Mouse (Mus musculus) heart, postnatal 14 days (tissue): ENCODE data around the gene Igsf21. TPM values are rescaled to one million over a fixed set of nuclear protein-coding genes. Genes with fewer than 3 reads are reported as not detected.

Source experiments
- DNase-seq, 2 experiments: peaks; one replicate each; pipeline ENCODE4 v3.0.0; 2021 to 2022
- intact Hi-C: fragments of 180-260 bp; cut with DNase I; formaldehyde crosslinking; loops from one replicate; pipeline ENCODE4 v1.15.1; 2025
- total RNA-seq, 2 experiments: library from RNA; stranded (reverse); gene quantifications; 2 replicates each; pipeline ENCODE4 v1.2.3; 2021

Gene Igsf21
- total RNA-seq, 2 experiments from 2014 or later: 0.31 TPM; not detected in 1

DNA sequence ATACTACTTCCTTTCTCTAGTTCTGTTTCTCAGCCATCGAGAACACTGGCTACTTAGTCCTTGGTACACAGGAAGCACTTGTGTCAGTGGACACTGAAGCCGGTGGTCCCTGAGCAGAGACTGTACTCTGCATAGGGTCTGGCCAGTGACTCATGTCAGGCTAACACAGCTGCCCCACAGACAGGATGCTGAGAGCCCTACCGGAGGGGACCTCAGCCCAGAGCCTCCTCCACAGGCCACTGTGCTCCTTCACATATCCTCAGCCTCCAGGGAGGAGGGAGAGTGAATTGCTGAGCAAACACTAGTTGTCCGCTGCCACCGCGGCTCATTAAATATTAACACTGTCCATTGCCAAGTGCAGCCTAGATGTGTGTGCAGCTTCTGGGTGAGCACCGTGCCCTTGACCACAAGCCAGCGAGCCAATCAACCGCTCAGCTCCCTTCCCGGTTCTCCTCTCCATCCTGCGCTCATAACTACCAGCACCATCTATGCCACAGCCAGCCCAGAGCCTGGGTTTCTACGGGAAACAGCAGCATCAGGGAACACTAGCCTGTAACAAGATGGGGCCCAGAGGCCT is 42.8 kb downstream of the Igsf21 start:
- intact Hi-C loops: no loop called here

DNA sequence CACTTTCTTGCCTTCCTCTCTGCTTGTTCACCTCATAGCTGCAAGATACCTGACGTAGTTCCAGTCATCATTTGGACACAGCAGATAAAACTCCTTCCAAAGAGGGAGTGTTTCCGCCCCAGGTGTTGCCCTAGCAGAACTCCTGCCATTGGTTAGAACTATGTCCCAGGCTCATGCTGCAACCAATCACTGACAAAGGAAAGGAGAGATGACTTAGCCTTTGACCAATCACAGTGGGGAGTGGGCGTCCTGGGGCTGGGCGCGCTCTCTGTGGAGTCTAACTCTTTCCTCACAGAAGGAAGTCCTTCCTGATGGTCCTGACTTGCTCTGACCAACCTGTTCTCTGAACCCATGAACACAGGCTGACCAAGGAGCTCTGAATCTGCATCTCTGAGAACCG is 44.4 kb downstream of the Igsf21 start:
- intact Hi-C loops: no loop called here
- no peak for DNase-seq

More for the DNA sequence above, 42.8 kb downstream of the Igsf21 start:
- no peak for DNase-seq

DNA sequence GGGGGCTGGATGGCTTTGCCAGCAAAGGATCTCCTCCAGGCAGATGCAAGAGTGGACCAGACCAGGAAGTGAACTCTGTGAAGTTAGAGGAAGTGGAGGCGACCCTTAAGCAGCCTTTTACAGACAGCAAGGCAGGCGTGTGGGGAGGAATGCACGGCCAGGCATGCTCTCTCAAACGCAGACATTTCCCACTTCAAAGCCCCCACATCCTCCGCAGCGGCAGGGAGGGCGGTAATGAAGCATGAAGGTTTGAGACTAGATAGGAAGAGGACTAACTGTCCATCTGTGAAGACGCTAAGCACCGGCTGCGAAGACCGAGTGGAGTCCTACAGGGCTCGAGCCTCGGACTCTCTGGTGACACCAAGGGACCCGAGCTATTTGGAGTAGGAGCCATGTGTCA is 46.3 kb downstream of the Igsf21 start:
- no peak for DNase-seq
- intact Hi-C loops: no loop called here

DNA sequence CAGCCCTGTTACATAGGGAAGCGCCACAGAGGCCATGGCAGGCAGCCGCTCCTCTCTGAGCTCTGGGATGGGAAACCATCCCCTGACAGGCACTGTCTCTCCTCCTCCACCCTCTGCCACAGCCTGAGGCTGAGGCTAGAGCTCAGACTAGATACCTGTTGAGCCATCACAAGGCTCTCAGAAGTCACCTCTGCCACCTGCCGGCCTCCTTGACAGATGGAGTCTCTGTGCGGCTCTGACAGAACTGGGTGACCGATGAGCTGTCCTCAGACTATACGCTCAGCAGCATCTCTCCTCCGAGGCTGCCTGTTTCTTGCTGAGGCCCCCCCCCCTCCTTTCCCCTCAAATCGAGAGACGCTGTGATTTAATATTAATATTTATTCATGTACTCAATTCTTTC is 49.9 kb downstream of the Igsf21 start:
- DNase-seq: no peak
- intact Hi-C loops: no loop called here

DNA sequence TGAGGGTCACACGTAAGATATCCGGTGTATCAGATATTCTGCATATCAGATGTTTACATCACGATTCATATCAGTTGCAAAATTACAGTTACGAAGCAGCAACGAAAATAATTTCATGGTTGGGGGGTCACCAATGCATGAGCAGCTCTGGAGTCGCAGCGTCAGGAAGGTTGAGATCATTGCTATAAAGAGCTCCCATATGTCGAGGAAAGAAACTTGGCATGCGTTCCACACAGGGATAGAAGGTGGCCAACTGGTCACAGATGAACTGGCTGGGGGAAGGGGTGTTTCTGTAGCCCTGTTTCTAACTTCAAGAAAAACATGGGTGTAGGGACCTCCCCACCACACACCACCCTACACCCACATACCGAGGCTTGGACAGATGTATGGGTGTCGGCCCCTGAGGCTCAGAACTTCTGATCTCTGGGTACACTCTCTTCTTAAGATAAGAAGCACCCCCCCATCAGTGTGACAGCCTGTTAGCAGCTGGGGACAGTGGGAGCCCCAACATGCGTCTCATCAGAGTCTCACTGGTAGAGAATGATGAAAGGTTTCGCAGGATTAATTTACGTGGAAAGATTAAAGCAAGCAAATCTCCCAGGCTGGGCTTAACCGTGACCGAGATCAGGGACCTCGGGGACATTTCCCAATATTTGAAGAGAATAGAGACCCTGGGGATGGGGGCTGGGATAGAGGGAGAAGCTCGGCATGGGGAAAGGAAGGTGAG is 54.1 kb downstream of the Igsf21 start:
- no peak for DNase-seq
- intact Hi-C loops: no loop called here

DNA sequence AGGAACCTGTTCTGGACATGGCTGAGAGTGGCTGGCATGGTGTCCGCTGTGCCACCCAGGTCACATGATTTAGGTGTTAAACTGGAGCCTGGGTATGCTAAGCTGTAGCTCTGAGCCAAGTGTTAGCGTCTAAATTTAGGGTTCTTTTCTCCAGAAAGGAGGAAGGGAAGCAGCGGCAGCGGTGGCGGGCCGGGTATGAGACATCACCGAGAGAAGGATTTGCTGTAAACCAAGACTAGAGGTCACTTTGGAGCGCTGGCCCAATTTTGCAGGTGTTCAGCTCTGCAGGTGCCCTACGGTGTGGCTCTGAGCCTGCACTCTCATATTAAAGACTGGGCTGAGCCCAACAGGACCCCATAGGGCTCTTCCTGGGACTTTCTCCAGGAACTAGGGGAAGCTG is 57.0 kb downstream of the Igsf21 start:
- no peak for DNase-seq
- intact Hi-C loops: no loop called here

DNA sequence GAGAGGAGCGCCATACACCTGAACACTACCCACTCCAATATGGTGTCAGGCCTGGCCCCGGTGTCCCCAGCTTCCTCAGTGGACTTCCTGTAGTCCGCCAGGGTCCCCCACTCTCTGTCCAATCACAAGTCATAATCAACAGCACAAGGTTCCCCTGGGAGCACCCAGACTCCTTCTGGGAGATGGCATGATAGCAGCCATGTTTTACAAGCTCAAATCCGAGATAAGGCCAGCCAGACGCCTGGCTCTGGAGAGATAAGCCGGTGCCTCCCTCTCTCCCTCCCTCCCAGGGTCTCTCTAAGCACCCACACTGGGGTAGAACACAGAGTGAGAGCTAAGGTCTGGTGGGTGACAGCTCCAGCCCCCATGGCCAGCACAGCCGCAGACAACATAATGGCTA is 58.0 kb downstream of the Igsf21 start:
- intact Hi-C loops: no loop called here
- DNase-seq: no peak

DNA sequence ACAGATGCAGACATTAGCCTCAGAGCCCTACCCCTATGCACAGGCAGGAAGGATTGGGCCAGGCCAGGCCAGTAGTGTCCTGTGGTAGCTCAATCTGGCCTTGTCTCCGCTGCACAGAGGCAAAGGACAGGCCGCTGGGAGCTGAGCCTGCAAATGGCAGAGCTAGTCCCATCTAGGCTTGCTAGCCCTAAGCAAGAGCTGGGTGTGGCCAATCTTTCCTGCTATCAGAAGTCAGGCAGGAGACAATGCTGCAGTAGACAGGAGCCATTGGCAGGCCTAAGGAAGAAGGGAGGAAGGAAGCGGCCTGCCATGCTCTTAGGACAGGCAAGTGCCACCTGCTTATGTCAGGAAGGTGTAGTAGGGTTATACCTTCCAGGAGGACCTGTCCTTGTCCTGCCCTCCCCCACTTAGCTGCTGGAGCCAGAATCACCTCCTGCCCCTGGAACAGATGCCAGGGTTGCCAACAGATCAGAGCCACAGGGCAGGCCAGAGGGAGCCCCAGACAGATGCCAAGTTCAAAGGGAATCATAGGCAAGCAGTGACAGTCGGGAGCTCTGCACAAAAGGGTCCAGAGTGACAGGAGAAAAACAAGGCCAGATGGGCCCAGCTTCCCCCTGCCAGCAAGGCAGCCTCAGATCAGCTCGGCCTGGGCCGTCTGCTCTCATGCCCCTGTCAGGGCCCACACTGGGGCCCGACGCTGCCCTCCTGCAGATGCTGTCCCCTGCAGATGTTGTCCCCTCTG is 59.0 kb downstream of the Igsf21 start:
- intact Hi-C loops: no loop called here

DNA sequence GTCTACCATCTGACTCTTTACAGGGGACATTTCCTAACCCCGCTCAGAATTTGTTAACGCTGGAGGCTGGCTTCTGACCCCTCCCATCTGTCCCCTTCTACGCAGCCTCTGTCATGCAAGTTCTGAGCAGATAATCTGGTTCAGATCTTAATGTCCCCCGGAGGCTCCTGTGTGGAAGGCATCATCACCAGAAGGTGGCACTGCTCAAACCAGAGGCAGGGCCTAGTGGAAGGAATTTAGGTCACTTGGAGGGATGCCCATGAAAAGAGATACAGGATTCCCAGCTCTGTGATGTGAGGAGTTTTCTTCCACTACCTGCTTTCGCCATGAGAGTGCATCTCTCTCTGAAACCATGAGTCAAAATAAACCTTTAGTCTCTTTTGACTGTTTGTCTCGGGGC is 67.0 kb downstream of the Igsf21 start:
- intact Hi-C loops: no loop called here
- DNase-seq: no peak

More for the DNA sequence above, 59.0 kb downstream of the Igsf21 start:
- no peak for DNase-seq

DNA sequence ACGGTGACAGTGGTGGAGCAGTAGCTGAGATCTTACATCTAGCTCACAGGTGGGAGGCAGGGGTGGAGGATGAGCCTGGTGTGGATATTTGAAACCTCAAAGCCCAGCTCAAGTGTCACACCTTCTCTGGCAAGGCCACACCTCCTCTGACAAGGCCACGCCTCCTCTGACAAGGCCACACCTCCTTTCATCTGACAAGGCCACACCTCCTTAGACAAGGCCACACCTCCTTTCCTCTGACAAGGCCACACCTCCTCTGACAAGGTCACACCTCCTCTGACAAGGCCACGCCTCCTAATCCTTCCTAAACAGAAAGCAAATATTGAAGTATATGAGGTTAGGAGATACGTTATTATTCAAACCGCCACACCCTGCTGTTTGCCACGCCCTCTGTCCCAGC is 69.5 kb downstream of the Igsf21 start:
- no peak for DNase-seq

DNA sequence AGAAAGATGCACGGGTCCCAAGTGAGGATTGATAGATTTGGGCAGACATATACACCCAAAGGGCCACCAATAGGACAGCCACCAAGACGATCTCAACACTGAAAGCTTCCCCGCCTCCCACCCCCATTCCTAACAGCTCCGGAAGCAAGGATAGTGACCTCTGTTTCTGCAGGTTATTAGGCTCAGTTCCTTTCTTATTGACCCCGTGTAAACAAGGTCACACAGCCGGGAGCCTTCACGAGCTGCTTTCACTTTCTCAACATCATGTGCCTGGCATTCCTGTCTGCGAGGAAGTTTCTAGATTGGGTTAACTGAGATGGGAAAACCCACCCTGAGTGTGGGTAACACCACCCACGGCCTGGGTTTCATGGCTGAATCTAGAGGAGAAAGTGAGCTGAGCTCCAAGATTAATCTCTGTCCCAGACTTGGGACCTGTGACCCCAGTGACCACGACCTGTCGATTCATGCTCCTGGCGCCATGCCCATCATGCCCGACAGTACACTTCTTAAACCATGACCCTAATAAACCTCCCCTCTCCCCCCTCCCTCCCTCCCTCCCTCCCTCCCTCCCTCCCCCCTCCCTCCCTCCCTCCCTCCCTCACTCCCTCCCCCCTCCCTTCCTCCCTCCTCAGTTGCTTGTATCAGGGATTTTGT is 72.7 kb downstream of the Igsf21 start:
- no peak for DNase-seq
- intact Hi-C loops: no loop called here

More for the DNA sequence above, 69.5 kb downstream of the Igsf21 start:
- intact Hi-C loops: no loop called here

DNA sequence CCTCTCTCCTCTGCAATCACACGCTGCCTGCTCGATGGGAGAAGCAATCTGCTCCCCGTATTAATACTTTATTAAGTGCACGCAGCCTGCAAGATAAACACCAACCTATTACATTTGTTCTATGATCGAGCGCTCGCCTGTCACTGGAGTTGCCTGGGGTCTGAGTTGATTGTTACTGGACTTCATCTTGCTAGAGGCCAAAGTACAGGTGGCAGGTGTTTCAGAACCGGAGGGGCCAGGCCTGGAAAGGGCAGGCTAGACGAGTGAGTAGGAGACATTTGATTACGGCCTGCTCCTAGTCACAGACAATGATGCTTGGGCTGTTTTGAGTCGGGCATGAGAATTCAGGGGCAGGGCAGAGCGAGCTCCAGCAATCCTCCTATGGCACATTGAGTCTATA is 73.5 kb downstream of the Igsf21 start:
- intact Hi-C loops: no loop called here
- no peak for DNase-seq

DNA sequence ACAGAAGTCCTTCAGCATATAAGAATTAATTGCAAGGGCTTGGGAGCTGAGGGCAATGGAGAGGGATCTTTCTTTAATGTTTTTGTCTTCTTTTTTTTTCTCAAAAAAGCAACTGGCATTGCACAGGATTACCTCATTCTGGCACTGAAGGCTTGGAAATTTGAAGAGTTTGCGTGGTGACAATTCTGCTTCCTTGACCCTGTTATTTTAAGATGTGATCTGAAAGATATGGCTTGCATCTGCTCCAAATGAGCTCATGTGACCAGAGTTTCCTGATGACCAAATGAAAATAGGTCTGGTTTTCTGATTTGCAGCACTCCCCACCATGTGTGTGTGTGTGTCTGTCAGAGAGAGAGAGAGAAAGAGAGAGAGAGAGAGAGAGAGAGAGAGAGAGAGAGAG is 74.7 kb downstream of the Igsf21 start:
- intact Hi-C loops: no loop called here
- no peak for DNase-seq

DNA sequence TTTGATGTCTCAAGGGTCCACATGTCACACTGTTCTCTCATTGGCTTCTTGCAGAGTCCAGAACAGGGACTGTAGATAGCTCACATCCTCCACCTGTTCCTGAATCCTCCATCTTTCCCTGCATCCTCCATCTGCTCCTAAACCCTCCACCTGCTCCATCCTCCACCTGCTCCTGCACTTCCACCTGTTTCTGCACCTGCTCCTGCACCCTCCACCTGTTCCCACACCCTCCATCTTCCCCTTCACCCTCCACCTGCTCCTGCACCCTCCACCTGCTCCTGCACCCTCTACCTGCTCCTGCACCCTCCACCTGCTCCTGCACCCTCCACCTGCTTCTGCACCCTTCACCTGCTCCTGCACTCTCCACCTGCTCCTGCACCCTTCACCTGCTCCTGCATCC is 75.4 kb downstream of the Igsf21 start:
- no peak for DNase-seq
- intact Hi-C loops: no loop called here

DNA sequence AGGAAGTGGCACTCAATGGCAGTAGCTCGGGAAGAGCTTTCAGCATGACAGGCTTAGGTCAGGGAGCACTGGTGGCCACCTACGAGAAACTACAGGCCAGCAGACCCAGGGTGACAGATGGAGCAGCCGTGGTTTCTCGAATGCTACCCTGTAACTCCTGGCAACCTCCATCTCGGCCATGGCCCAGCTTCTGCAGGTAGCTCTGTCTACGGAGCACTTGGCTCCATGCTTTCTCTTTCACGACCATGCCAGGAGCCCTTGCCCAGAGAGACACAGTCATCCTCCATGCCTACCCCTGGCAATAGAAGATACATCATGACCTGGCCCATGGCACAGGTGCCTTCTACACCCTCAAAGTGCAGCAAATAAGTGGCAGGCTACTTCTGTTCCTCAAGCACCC is 80.7 kb downstream of the Igsf21 start:
- DNase-seq: no peak
- intact Hi-C loops: no loop called here

DNA sequence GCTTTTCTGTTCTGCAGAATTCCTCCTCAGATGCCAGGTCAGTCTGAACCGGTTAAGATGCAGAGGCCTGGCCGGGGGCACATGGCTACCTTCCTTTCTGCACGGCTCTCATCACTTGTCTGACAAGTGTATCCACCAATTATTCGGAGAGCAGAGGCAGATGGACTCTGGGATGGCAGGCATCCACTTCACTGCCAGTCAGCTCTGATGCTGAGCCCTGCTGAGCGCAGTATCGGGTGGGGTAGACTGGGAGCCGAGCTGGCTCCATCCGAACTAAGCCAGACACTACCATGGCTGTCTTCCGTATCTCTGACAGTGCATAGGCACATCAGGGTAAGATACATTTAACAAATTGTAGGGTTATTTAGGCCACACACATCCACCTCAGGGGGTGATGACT is 81.9 kb downstream of the Igsf21 start:
- no peak for DNase-seq
- intact Hi-C loops: no loop called here

DNA sequence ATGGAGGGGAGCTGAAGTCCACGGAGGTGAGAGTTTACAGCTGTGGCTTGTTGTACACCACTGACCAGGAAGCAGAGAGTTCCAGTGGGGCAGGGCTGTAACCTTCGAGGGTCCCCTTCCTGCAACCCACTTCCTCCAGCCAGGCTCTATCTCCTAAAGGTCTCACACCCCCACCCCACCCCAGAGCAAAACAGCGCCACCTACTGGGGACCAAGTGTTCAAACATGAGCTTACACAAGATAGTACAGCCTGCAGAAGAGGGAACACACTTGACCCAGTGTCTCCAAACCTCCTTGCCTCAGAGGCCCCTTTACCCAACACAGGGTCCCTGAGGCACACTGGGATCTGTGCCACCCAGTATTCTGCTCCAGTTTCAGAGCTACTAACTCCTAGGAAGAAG is 87.0 kb downstream of the Igsf21 start:
- intact Hi-C loops: no loop called here
- peak in 1 of 2 experiments; percentile 9 for DNase-seq

DNA sequence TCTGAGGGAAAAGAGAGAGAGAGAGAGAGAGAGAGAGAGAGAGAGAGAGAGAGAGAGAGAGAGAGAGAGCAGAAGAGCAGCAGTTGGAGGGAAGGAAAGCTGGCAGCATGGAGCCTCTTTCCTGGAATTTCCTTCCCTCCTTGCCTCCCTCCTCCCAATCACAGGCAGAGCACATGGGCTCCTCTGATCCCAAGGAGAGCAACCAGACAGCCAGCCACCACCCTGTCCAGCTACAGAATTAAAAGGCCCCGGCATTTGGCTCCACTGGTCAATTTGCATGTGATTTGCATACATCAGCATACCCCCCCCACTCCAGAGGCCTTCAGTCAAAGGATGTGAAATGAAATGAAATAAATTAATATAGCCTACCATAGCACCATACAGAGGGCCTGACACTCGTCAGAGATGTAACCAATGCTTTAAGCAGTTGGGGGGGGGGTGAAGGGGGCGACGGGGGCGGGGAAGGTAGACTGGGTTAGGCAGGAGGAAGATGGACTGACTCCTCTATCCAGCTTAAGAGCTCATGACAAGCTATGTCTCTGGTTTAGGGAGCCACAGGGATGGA is 91.6 kb downstream of the Igsf21 start:
- intact Hi-C loops: no loop called here
- DNase-seq: no peak

DNA sequence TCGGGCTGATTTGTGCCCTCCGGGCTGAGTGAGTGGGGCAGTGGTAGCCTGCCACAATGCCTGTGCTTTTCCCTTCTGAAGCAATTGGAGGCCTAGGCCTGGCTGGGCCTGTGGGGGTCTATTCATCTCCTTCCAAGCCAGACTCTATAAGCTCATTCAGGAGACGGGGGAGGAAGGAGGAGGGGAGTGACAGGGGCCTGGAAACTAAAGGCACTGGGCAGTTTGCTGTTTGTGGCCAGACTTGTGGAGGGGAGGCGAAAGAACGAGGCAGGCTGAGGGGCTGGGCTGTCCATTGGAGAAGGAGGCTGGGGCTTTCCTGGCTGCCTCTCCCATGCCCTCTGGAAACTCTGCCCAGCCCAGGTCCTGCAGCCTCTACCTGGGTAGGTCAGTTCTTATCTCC is 92.1 kb downstream of the Igsf21 start:
- DNase-seq: no peak
- intact Hi-C loops: no loop called here

DNA sequence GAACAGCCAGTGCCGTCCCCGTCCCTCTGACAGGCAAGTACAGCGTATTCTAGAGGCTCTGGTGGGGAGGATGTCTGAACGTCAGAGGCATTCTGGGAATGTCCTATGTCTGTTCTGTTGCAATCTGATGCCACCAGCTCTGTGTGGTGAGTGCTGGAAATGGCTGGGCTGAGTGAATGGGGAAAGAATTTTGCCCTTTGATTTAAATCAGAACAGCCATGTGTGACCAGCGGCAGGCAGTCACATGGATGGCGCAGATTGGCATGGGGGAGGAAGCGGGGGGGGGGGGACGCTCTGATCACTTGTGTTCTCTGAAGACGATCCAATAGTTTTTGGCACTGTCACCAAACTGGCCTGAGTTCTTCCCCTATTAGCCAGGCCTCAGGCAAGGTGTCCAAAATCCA is 92.9 kb downstream of the Igsf21 start:
- intact Hi-C loops: no loop called here
- no peak for DNase-seq

DNA sequence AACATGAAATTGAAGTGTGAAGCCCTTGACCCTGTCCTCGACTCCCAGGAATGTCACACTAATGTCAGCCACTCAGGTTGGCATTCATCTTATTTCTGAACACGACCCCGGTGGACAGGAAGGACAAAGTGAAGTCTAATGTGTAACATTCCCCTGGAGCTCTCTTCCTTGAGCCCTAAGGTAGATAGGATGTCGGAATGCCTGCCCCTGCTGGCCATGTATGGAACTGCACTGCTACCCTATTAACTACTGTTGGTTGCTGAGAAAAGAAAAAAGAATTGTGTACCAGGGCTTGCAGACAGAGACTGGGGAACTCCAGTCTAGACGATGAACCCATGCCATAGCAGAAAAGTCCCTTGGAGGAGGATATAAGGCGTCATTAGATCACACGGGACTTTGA is 93.5 kb downstream of the Igsf21 start:
- DNase-seq: peak; percentile 23 to 45
- intact Hi-C loops: no loop called here
